Mouse (Mus musculus) embryonic fibroblast, embryonic 13.5 days (primary cell): ENCODE data around the gene Myh14. TPM values are rescaled to one million over a fixed set of nuclear protein-coding genes. Genes with fewer than 3 reads are reported as not detected.

Source experiments
- H3K27ac ChIP-seq: 2 replicates; pipeline ENCODE4 v1.5.1; 2012; ENCODE audit warnings: low read length, control low read depth, inconsistent platforms; ENCODE audit not compliant: insufficient read depth
- H3K4me1 ChIP-seq: 2 replicates; pipeline ENCODE4 v1.6.1; 2011; ENCODE audit warnings: low read length; ENCODE audit not compliant: control insufficient read depth, insufficient read depth
- H3K4me3 ChIP-seq: 2 replicates; pipeline ENCODE4 v1.5.1; 2011; ENCODE audit warnings: mild to moderate bottlenecking, control low read depth, low read length; ENCODE audit not compliant: insufficient read depth
- CTCF ChIP-seq: IDR thresholded peaks from 2 replicates; pipeline ENCODE4 v1.5.1; 2011; ENCODE audit warnings: mild to moderate bottlenecking, control low read depth, low read length, moderate library complexity, borderline replicate concordance; ENCODE audit not compliant: insufficient read depth
- POLR2A ChIP-seq: IDR thresholded peaks from 2 replicates; pipeline ENCODE4 v1.6.1; 2011; ENCODE audit warnings: low read depth, mild to moderate bottlenecking, control low read depth, low read length, moderate library complexity
- polyA plus RNA-seq: library from polyadenylated mRNA; stranded (reverse); fragments of >200 nt; gene quantifications from 2 replicates; pipeline ENCODE4 v1.2.4, GENCODE M21; 2011; ENCODE audit warnings: low read depth; ENCODE audit not compliant: missing spikeins, insufficient read length

Gene Myh14
- polyA plus RNA-seq, 1 experiment: not detected

GRCm38 (mm10) chr7:44595131-44595561 lies 75.5 kb downstream of the Myh14 start:
- Histone ChIP-seq H3K4me1 (no peaks in the 10 kb centered on the region), H3K4me3 (no peak overlapping the region), H3K27ac (no peak overlapping the region)
- TF ChIP-seq CTCF: no peak
- TF ChIP-seq POLR2A: no peak

- TF ChIP-seq CTCF: no peak
- TF ChIP-seq POLR2A: no peak
- no peak overlapping the region for H3K4me3 ChIP-seq
- no peaks in the 10 kb centered on the region for H3K4me1 ChIP-seq
- H3K27ac ChIP-seq: no peak overlapping the region
Measured at GRCm38 (mm10) chr7:44594291-44594690, 76.4 kb downstream of the Myh14 start.

GRCm38 (mm10) chr7:44593775-44594174 lies 76.9 kb downstream of the Myh14 start:
- TF ChIP-seq POLR2A (no peak), CTCF (no peak)
- H3K4me3 ChIP-seq: no peak overlapping the region
- H3K27ac ChIP-seq: no peak overlapping the region
- no peaks in the 10 kb centered on the region for H3K4me1 ChIP-seq

GRCm38 (mm10) chr7:44593051-44593450 lies 77.6 kb downstream of the Myh14 start:
- Histone ChIP-seq H3K4me1 (no peaks in the 10 kb centered on the region), H3K4me3 (no peak overlapping the region), H3K27ac (no peak overlapping the region)
- TF ChIP-seq CTCF (no peak), POLR2A (no peak)

GRCm38 (mm10) chr7:44591348-44592116 lies 79.1 kb downstream of the Myh14 start:
- no peak for TF ChIP-seq CTCF
- TF ChIP-seq POLR2A: no peak
- no peak overlapping the region for H3K27ac ChIP-seq
- H3K4me3 ChIP-seq: peak overlapping the region; percentile 35
- no peaks in the 10 kb centered on the region for H3K4me1 ChIP-seq

- Histone ChIP-seq H3K4me1 (no peaks in the 10 kb centered on the region), H3K4me3 (peak within 1 kb of the TSS; percentile 35), H3K27ac (no peak within 1 kb of the TSS)
- TF ChIP-seq POLR2A (peak; percentile 40; the same call in 1 of the 2 replicates), CTCF (no peak)
Measured at GRCm38 (mm10) chr7:44590402-44591347, 80.0 kb downstream of the Myh14 start, which contains the start of gene Kcnc3. TSS of gene Kcnc3 (plus strand) at chr7:44590664.

- no peak overlapping the region for H3K27ac ChIP-seq
- no peak for TF ChIP-seq POLR2A
- no peak for TF ChIP-seq CTCF
- H3K4me1 ChIP-seq: no peaks in the 10 kb centered on the region
- no peak overlapping the region for H3K4me3 ChIP-seq
Measured at GRCm38 (mm10) chr7:44589946-44590345, 80.7 kb downstream of the Myh14 start.

- no peak overlapping the region for H3K27ac ChIP-seq
- H3K4me1 ChIP-seq: no peaks in the 10 kb centered on the region
- no peak overlapping the region for H3K4me3 ChIP-seq
- TF ChIP-seq CTCF (no peak), POLR2A (no peak)
Measured at GRCm38 (mm10) chr7:44589149-44589548, 81.5 kb downstream of the Myh14 start.

- no peak overlapping the region for H3K27ac ChIP-seq
- TF ChIP-seq POLR2A (no peak), CTCF (no peak)
- H3K4me1 ChIP-seq: no peaks in the 10 kb centered on the region
- no peak overlapping the region for H3K4me3 ChIP-seq
Measured at GRCm38 (mm10) chr7:44588338-44588737, 82.3 kb downstream of the Myh14 start.

GRCm38 (mm10) chr7:44587676-44588075 lies 83.0 kb downstream of the Myh14 start:
- Histone ChIP-seq H3K4me1 (no peaks in the 10 kb centered on the region), H3K4me3 (no peak overlapping the region), H3K27ac (no peak overlapping the region)
- no peak for TF ChIP-seq CTCF
- TF ChIP-seq POLR2A: no peak
